Mouse (Mus musculus) embryonic facial prominence, embryonic 11.5 days (tissue): ENCODE results near the gene Fen1. TPM values are rescaled to one million over a fixed set of nuclear protein-coding genes. Genes with fewer than 3 reads are reported as not detected.

Experiments used
- ATAC-seq: fragments of 200-750 bp; cut with Nextera tagmentation; replicated peaks from 2 replicates; pipeline ENCODE4 v1.8.0; 2017; ENCODE audit warnings: low read depth; ENCODE audit not compliant: insufficient number of reproducible peaks, low FRiP score, low TSS enrichment
- DNase-seq: peaks from one replicate; pipeline ENCODE4 v3.0.0-alpha.2; 2015; ENCODE audit warnings: low spot score
- H3K27ac ChIP-seq: fragments of 300-500 bp; sonication (generic); replicated peaks from 2 replicates; pipeline ENCODE4 v1.5.1; 2014; ENCODE audit warnings: mild to moderate bottlenecking, low read depth, low read length, control low read depth
- H3K27me3 ChIP-seq: fragments of 300-500 bp; sonication (generic); 2 replicates; pipeline ENCODE4 v1.6.1; 2014; ENCODE audit warnings: mild to moderate bottlenecking, low read length, moderate library complexity, mixed read lengths; ENCODE audit not compliant: control insufficient read depth, insufficient read depth
- H3K36me3 ChIP-seq: fragments of 300-500 bp; sonication (generic); replicated peaks from 2 replicates; pipeline ENCODE4 v1.6.1; 2014; ENCODE audit warnings: low read depth, mild to moderate bottlenecking, low read length, moderate library complexity, mixed read lengths; ENCODE audit not compliant: control insufficient read depth, insufficient read depth
- H3K4me1 ChIP-seq: fragments of 300-500 bp; sonication (generic); 2 replicates; pipeline ENCODE4 v1.6.1; 2014; ENCODE audit warnings: low read length, mixed read lengths; ENCODE audit not compliant: control insufficient read depth, insufficient read depth
- H3K4me2 ChIP-seq: fragments of 300-500 bp; sonication (generic); 2 replicates; pipeline ENCODE4 v1.6.1; 2014; ENCODE audit warnings: low read depth, mild to moderate bottlenecking, control low read depth, low read length, moderate library complexity
- H3K4me3 ChIP-seq: fragments of 300-500 bp; sonication (generic); 2 replicates; pipeline ENCODE4 v1.5.1; 2014; ENCODE audit warnings: low read depth, low read length, control low read depth
- H3K9ac ChIP-seq: fragments of 300-500 bp; sonication (generic); replicated peaks from 2 replicates; pipeline ENCODE4 v1.6.1; 2014; ENCODE audit warnings: mild to moderate bottlenecking, control low read depth, low read length
- H3K9me3 ChIP-seq: fragments of 300-500 bp; sonication (generic); replicated peaks from 2 replicates; pipeline ENCODE4 v1.6.1; 2016; ENCODE audit warnings: mild to moderate bottlenecking, low read length, inconsistent platforms, mixed read lengths; ENCODE audit not compliant: control insufficient read depth
- WGBS: fragments of 180-500 bp; shearing (Covaris S2); extraction: QIAGEN DNeasy Blood & Tissue Kit; methylation state at CpG from one replicate; pipeline ENCODE4 v1.1.7; 2014; 5-methylcytosine and 5-hydroxymethylcytosine counted together
- polyA plus RNA-seq: library from polyadenylated mRNA; unstranded; fragments of >200 nt; fragmentation: Nextera tagmentation; extraction: Ambion mirVana; gene quantifications from 2 replicates; pipeline ENCODE4 v1.2.1, GENCODE M21; 2014

The Fen1 gene
- polyA plus RNA-seq, 1 experiment from 2014 or later, result 134 TPM

DNA sequence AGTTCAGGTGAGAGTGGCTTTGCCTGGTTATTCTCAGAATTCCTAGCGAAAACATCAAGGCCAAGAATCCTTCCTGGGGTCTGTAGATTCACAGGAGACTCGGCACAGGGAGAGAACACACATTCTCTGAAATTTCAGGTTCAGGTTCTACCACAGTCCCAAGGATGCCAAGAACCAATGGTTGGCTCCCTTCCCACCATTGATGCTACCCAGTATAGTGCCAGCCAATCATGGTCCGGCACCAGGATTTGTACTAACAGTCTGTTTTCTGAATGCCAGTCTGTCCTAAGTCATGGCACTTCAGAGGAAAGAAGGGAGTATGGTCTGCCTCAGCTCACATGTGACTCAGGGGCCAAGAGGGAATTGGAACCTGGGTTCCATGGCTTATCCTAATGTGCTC, 18.1 kb downstream of the Fen1 start:
- H3K36me3 ChIP-seq, result peaks cover 25% of the 10 kb centered on the region
- H3K4me2 ChIP-seq, result no peak overlapping the region
- peaks cover 2% of the 10 kb centered on the region for H3K4me1 ChIP-seq
- H3K9me3 ChIP-seq, result no peaks in the 10 kb centered on the region
- DNase-seq, result no peak
- no peak overlapping the region for H3K9ac ChIP-seq
- no peaks in the 10 kb centered on the region for H3K27me3 ChIP-seq
- H3K27ac ChIP-seq, result no peak overlapping the region
- no peak overlapping the region for H3K4me3 ChIP-seq
- ATAC-seq, result no peak
- WGBS, result 92% methylated on average over 3 of the region's 3 CpGs

GRCm38 (mm10) chr19:10184096-10184495, 19.9 kb downstream of the Fen1 start:
- Histone ChIP-seq H3K4me1 (peaks cover 2% of the 10 kb centered on the region), H3K9ac (peak overlapping the region; percentile 98), H3K27me3 (no peaks in the 10 kb centered on the region), H3K27ac (no peak overlapping the region), H3K36me3 (peaks cover 19% of the 10 kb centered on the region), H3K4me3 (peak overlapping the region; percentile 81), H3K4me2 (peak overlapping the region; percentile 49), H3K9me3 (no peaks in the 10 kb centered on the region)
- DNase-seq (peak; percentile 60), ATAC-seq (peak; percentile 18)
- WGBS, result 13% methylated on average over 12 of the region's 12 CpGs

DNA sequence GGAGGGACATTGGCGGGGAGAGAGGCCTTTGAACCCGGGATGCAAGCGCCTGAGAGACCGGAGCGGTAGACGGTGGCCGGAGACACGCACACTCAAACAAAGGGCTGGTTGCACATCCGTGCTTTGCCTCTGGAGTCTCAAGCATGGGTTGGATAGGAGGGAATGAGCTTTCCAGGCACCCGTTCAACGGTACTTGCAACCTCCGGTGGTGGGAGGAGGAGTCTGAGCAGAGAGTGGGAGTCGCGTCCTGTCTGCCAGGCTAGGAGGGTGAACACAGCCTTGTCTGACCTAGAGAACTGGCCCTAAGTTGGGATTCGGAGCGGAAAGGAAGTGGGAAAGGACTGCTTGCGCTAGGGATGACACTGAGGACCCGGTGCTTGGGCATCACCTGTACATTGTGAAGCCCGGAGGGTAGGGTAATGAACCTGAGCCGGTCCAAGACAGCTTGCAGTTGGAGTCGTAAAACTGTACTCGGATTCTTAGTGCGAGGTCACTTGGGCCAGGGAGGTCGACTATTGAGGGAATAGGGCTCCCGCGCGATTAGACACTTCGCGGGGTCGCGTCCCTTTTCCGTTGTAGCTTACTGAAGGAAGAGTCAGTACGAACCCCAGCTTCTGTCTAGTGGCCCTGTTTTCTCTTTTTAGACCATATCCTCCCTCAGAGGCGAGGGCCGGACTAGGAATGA, 20.5 kb downstream of the Fen1 start:
- H3K9ac ChIP-seq, result peak overlapping the region; percentile 98
- peaks cover 2% of the 10 kb centered on the region for H3K4me1 ChIP-seq
- 1% methylated on average over 35 of the region's 35 CpGs for WGBS
- peak overlapping the region; percentile 88 for H3K27ac ChIP-seq
- peaks cover 13% of the 10 kb centered on the region for H3K36me3 ChIP-seq
- ATAC-seq (peak; percentile 78), DNase-seq (peak; percentile 77)
- H3K27me3 ChIP-seq, result no peaks in the 10 kb centered on the region
- peak overlapping the region; percentile 49 for H3K4me2 ChIP-seq
- peak overlapping the region; percentile 81 for H3K4me3 ChIP-seq
- no peaks in the 10 kb centered on the region for H3K9me3 ChIP-seq

DNA sequence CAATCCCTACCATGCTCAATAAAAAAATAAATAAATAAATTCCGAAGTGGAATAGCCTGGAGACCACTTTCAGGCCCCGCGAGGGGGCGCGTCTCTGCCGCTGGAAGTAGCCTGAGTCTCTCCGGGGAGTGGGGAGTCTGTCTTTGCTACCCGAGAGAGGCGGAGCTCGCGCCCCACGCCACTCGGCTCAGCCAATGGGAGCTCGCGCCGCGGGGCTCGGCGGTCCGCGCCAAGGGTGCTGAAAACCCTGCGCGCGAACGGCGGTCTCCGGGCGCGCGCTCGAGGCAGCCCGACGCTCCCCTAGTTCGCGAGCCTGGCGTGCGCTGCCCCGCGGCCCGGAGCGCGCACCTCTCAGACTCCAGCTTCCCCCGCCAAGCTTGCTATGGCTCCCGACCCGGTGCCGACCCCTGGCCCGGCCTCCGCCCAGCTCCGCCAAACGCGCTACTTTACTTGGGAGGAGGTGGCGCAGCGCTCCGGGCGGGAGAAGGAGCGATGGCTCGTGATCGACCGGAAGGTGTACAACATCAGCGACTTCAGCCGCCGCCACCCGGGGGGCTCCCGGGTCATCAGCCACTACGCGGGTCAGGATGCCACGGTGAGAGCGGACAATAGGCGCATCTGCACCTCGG, 21.2 kb downstream of the Fen1 start, which contains the start of gene Fads1:
TSS of gene Fads1 (plus strand) at position 219 of the 629 bp plus-strand sequence.
- DNase-seq (peak; percentile 96), ATAC-seq (peak; percentile 93)
- Histone ChIP-seq H3K9ac (peak within 1 kb of the TSS; percentile 98), H3K36me3 (peaks cover 8% of the 10 kb centered on the region), H3K4me1 (peaks cover 2% of the 10 kb centered on the region; the same call in 1 of the 2 replicates), H3K9me3 (no peaks in the 10 kb centered on the region), H3K4me3 (peak within 1 kb of the TSS; percentile 81), H3K27ac (peak within 1 kb of the TSS; percentile 88), H3K4me2 (peak within 1 kb of the TSS; percentile 49), H3K27me3 (no peaks in the 10 kb centered on the region)
- 0% methylated on average over 69 of the region's 70 CpGs for WGBS

- peaks cover 2% of the 10 kb centered on the region; the same call in 1 of the 2 replicates for H3K4me1 ChIP-seq
- DNase-seq, result no peak
- peak overlapping the region; percentile 40 for H3K4me2 ChIP-seq
- peak overlapping the region; percentile 81 for H3K4me3 ChIP-seq
- peak overlapping the region; percentile 98 for H3K9ac ChIP-seq
- ATAC-seq, result no peak
- no peak overlapping the region for H3K27ac ChIP-seq
- WGBS, result 29% methylated on average over 7 of the region's 7 CpGs
- no peaks in the 10 kb centered on the region for H3K27me3 ChIP-seq
- H3K9me3 ChIP-seq, result no peaks in the 10 kb centered on the region
- H3K36me3 ChIP-seq, result peaks cover 4% of the 10 kb centered on the region
These were observed 21.8 kb downstream of the Fen1 start for GRCm38 (mm10) chr19:10182142-10182541.

- 93% methylated on average over 7 of the region's 7 CpGs for WGBS
- no peak overlapping the region for H3K4me3 ChIP-seq
- no peak for DNase-seq
- no peak overlapping the region for H3K4me2 ChIP-seq
- no peak for ATAC-seq
- no peaks in the 10 kb centered on the region for H3K27me3 ChIP-seq
- H3K4me1 ChIP-seq, result peaks cover 2% of the 10 kb centered on the region; the same call in 1 of the 2 replicates
- no peak overlapping the region for H3K27ac ChIP-seq
- no peaks in the 10 kb centered on the region; the same call in none of the 2 replicates for H3K36me3 ChIP-seq
- H3K9ac ChIP-seq, result no peak overlapping the region
- no peaks in the 10 kb centered on the region for H3K9me3 ChIP-seq
These were observed 22.7 kb downstream of the Fen1 start for GRCm38 (mm10) chr19:10181225-10181624.

- Histone ChIP-seq H3K27me3 (no peaks in the 10 kb centered on the region), H3K4me1 (no peaks in the 10 kb centered on the region), H3K27ac (no peak overlapping the region), H3K9me3 (no peaks in the 10 kb centered on the region), H3K4me2 (no peak overlapping the region), H3K9ac (no peak overlapping the region), H3K4me3 (no peak overlapping the region), H3K36me3 (no peaks in the 10 kb centered on the region)
- DNase-seq (no peak), ATAC-seq (no peak)
- WGBS, result 75% methylated on average over 7 of the region's 7 CpGs
These were observed 27.0 kb downstream of the Fen1 start for GRCm38 (mm10) chr19:10176941-10177372.

DNA sequence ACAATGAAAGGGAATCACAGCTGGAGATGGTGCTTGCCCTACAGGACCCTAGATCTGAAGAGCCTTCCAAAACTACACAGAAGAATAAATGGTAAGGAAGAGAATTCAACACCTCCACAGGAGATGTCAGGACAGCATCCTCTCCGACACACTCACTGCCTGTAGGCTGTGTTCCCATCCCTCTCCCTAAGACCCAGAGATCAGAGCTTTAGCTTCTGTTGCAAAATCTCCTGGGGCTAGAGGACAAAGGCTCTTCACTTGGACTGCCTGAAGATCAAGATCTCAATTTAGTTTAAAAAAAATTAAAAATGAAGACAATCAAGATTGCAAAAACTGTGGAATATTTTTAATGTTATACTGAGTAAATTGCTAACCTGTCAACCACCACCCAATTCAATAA, 27.5 kb downstream of the Fen1 start:
- no peak for DNase-seq
- Histone ChIP-seq H3K4me3 (no peak overlapping the region), H3K27ac (no peak overlapping the region), H3K4me2 (no peak overlapping the region), H3K4me1 (no peaks in the 10 kb centered on the region), H3K9me3 (no peaks in the 10 kb centered on the region), H3K36me3 (no peaks in the 10 kb centered on the region), H3K9ac (no peak overlapping the region), H3K27me3 (no peaks in the 10 kb centered on the region)
- no peak for ATAC-seq
- WGBS, result 67% methylated on average over 1 of the region's 1 CpGs
